Mouse (Mus musculus) ES-E14 (cell line): ENCODE measurements around the gene Slc45a1.

Experiments
- MAFK ChIP-seq: IDR thresholded peaks from 2 replicates; pipeline ENCODE4 v1.6.1; 2014; ENCODE audit warnings: mild to moderate bottlenecking, low read depth, low read length, inconsistent platforms; ENCODE audit not compliant: insufficient read depth
- ZC3H11A ChIP-seq: IDR thresholded peaks from 2 replicates; pipeline ENCODE4 v1.6.1; 2012; ENCODE audit warnings: low read depth, mild to moderate bottlenecking, inconsistent platforms, low read length, borderline replicate concordance

DNA sequence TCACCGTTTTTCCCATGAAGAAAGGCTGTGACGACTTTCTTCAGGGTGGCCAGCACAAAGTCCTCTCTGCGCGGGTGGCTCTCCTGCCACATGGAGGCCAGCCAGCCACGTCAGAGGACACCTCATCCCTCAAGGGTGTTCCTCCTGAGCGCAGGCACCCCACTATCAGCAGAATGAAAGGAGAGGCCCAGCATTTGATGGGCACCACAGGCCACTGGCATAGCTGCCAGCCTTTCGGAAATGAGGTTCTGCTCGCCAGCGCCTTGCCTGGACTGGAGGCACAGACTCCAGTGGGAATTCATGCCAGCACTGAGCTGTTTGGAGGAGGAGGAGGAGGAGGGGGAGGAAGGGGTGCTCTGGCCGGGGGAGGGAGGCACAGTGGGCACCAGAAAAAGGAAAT, 16.4 kb downstream of the Slc45a1 start:
- no peak for TF ChIP-seq ZC3H11A
- no peak for TF ChIP-seq MAFK
